Mouse (Mus musculus) spleen, postnatal 4 days (tissue): Measurements from ENCODE around the gene Taf10.

Source experiments
- DNase-seq, 2 experiments: peaks; one replicate each; pipeline ENCODE4 v3.0.0; 2022; ENCODE audit warnings: low spot score in 2 of 2

The Taf10 gene

DNA sequence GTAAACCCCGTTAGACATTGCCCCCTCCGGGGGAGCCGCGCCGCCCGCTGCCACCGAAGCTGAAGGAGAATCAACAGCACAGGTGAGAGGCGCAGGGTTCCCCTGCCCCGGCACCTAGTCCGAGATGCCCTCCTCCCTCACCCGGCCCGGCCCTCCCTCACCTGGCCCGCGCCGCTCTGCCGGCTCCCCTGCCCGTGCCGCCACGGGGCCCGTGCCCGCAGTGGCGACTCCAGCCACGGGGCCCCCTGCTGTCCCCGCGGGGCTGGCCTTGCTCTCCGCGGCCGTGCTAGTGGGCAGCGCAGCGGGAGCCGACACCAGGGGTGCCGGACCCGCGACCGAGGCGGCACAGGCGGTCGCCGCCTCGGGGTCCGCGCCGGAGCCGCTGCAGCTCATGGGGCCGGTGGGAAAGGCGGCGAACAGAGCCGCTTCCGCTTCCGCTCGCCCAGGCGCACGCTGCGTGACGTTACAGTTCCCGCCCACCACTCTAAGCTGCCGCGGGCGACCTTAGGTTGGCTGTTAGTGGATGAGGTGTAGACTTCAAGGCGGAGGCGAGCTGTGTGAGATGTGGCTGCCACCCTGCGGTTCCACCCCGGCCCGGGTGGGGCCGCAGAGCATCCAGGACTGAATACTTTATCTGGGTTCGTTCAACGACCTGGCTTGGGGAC, at the start of gene Taf10:
Gene Taf10, minus strand, starts transcription at position 436 of the 665 bp plus-strand sequence.
- DNase-seq, result peak; percentile 88 to 93

DNA sequence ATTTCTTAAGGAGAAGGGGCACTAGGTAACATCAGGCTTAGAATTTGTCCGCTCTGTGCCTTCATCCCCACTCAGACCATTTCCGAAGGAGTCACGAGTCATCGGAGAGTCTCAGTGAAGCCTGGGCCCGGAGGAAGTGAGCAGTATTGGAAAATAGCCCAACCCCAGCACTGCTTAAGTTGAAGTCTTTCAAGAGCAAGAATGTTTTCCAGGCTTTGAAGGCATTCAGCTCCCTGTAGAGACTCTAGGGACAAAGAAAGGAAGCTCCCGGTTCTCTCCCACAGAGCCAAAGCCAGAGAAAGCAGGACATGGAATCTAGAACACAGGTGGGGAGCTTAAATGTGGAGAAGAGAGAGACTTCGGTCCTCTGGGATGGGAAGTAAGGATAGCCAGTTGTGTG, 49.5 kb upstream of the Taf10 start:
- no peak for DNase-seq

DNA sequence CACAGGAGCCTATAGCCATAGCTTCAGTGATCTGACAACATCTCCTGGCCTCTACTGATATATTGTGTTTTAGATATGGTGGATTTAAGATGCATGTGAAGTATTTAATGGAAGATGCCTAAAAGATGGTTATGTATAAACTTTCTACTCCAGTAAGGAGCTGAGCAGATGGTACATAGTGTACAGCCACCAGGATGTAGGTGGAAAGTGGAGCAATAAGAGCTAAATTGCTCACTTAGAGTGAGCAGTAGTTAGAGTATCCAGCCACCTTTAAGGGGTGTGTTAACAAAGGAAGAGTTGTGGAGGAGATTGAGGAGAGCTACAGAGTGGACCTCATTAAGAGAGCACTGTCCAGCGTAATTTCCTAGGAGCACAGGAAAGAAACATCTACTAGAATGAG, 47.0 kb upstream of the Taf10 start:
- no peak for DNase-seq

DNA sequence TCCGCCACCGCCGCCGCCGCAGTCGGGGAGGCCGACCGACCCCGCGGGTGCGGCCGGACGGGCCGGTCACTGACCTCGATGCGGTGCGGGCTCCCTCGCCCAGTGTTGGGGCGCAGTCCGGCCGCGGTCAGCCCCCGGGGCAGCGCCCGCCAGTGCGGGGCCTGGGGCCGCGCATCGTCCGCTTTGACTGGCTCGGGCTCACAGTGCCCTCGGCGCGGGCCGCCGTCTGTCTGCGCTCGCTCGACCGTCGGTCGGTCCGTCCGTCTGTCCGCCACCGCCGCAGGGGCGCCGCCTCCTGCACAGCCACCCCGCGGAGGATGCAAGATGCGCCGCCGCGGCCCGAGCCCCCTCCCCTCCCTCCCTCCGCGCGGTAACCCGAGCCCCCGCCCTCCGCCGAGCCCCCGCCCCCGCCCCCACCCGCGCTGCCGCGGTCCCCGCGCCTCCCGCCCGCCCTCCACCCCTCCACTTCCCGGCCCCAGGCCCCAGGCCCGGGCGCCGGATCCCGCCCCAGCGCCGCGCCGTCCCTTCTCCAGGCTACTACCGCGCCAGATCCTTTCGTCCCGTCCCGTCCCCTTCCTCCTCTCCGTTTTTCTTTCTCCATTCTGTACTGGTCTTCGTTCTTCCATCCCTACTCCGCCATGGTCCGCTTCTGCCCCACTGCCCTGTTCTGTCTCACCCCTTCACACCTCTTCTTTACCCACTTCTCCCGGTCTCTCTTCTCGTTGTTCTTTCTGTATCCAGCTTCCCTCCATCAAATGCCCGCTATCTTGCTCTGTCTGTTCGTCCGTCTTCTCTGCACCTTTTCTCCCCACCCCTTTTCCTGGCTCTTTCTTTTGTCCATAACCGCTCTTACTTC, 43.4 kb upstream of the Taf10 start, which contains the start of gene Dchs1:
Gene Dchs1, minus strand, starts transcription at position 370 of the 856 bp plus-strand sequence.
- DNase-seq, result no peak

DNA sequence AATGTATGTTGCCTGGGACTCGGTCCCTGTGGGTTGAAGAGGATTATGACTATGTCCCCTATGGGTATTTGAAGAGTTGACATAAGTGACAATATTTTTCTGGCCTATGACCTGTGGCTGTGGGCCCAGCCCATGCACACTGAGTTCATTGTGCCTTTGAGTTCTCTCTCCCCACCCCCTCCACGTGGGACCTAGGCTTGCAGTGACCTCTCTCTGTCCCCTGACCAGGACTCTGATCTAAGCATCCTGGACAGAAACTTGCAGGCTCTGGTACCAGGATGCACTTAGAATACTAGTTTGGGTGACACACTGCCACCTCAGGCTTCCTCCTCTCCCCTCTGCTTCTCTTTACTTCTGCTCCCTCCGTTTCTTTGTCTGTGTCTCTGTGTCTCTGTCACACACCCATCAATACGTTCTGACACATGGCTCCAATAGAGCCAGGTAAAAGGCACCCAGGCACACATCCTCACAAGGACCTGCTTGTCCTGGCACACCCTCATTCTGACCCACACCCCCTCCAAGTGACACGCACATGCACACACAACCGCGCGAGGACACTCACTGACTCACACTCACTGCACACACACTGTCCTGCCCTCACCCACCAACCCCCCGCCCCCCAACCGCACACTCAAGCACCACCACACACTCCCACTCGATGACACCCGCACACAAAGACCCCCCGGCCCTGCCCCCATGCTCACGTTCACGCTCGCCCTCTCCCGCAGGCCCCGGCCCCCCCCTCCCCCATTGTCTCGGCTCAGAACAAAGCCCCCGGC, 42.5 kb upstream of the Taf10 start:
- no peak for DNase-seq

DNA sequence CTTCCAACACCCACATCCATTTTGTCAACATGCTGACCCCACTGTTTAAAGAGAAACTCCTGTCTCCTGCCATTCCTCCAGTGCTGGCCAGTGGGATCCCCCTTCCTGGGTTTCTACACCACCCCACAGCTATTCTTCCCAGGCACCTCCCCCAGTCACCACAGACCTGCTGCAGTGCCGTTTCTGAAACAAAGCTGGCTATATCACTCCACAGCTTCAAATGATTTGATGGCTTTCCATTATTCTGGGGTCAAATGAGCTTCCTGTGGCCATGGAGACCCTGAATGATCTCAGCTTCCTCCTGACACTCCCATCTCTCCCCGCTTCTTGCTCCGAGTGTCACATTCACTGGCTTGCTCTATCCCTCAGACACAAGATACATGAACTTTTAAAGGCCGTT, 40.4 kb upstream of the Taf10 start:
- no peak for DNase-seq

DNA sequence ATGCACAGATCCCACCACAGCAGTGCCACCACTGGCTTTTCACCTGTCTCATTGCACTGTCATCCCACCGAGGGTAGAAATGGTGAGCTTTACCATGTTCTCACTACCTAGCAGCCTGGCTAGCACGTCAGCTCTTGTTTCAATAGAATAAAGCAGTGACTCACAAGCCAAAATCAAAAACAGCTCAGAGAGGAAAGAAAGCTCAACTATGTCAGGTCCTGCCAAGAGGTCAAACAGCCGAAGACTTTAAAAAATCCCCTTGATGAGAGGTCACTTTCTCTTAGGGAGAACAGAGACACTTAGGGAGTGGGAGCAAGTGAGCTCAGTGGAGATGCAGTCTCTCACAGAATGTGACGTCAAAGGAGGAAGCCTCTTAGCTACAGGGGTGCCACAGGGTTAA, 39.7 kb upstream of the Taf10 start:
- DNase-seq, result no peak

DNA sequence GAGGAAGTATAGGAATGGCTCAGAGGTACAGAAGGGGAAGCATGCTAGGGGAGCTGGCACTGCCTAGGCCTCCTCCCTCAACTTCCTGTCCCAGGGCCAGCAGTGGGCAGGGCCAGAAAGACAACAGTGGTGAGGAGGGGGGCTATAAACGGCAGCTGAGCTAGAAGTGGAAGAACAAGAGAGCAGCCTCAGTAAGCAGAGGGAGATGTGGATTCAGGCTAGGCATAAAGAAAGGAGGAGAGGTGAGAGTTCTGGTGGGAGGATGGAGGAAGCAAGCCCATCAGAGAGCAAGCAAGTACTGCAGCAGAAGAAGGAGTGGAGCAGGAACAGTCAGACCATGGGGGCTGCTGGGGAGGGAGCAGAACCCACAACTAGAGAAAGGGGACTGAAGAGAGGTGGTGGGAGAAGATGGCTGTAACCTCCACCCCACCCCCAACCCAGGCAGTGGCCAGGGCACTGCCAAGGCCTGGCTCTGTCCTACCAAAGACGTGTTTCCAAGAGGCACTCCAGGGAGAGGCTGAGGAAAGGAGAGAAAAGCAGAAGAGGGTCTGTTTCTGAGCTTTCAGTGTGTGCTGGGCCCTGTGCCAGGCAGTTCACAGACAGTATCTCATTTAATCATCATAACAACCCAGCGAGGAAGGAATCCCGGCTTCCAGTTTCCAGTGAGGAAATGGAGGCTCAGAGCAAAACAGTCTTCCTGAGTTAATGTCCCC, 34.5 kb upstream of the Taf10 start:
- DNase-seq, result no peak

DNA sequence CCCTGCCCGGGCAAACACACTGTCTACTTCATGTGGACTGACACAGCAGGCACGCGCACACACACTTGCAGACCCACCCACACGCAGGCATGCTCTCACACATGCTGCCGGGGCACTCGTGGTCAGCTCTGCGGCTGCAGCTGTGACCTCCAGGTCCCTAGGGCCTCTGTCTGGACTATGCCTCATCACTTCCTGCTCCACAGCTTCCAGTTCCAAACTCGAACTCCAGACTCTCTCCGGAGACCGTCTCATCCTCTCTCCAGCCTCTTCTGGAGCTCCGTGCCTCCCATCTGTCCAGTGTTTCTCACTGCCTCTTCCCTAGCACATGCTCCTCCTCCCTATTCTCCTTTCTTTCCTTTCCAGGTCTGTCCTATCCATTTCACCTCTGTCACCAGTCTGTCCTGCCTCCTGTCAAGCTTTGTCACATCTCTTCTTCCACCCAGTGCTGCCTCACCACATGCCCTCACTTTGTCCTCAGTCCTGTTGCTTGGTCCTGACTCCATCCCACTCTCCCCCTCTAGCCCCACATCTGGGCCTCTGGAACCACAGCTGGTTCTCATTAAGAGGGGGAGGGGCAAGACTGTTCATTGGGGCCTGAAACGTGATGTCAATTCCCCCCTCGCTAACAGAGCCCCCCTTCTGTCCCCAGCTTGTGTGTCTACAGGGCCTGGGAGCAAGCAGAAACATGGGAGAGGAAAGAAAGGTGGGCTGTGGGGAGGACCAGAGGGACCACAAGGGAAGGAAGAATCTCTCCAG, 33.8 kb upstream of the Taf10 start:
- DNase-seq, result no peak

DNA sequence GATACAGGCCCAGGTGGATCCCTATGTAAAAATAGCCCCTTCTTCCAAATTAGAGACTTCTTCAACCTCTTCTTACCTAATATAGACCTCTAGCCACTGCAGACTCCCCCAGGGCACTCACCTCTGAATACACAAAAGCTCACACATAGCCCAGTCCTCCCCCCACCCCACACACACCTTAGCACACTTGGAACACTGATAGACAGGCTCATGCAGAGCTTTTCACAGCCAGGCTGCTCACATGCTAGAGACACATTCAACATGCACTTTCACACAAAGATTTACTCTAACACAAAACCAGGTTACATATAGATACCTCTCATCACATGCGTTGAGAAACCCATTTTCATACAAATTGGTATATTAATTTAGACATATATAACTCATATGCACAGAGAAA, 33.2 kb upstream of the Taf10 start:
- DNase-seq, result no peak

DNA sequence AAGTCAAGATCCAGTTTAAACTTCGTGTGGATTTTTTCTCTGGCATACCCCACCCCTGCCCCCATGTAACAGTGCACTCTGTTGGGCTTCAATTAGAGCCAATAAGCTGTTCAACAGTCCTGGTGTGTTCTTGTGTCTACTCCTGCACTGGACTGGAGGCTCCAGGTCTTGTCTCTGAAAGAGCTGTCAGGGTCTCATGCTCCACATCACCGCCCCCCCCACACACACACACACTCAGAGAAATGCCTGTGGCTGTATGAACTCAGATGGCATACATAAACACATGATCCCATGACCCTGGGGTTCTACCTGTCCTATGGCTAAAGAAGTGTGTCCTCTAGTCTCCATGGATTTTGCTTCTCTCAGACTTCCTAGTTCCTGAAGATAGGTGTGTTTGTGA, 31.9 kb upstream of the Taf10 start:
- no peak for DNase-seq

DNA sequence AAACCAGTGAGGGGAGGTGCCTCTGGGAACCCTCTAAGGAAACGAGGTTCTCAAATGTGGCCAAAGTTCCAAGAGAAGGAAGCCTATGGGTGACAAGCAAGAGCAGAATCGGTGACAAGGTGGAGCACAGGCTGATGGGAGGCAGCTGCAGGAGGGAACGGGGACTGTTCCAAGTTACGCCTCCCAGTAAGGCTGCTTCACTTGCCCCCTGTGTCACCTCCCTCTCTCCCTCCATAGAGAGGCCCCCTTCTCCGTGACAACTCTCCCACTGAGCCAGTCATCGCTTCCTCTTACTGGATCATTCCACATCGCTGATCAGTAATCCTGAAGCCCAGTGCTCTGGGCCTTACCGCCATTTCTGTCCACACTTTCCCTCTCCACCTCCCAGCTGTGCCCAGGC, 30.5 kb upstream of the Taf10 start:
- DNase-seq, result no peak

DNA sequence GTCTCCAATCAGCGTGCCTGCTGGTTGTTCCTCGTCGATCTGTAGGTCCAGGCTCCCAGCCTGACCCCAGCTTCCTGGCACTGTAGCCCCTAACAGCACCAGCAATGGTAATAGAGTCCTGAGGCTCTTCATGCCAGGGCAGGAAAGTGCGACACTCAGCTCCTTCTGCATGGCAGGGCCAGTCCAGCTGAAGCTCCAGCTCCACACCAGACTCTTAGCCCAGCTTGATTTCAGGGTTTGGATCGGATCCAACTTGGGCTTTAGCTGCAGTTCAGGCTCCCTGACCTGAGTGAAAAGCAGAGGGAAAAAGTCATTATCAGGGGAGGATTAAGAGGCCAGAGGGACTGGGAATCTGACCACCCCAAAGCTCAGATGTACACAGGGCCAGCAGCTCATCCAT, 28.9 kb upstream of the Taf10 start:
- no peak for DNase-seq

DNA sequence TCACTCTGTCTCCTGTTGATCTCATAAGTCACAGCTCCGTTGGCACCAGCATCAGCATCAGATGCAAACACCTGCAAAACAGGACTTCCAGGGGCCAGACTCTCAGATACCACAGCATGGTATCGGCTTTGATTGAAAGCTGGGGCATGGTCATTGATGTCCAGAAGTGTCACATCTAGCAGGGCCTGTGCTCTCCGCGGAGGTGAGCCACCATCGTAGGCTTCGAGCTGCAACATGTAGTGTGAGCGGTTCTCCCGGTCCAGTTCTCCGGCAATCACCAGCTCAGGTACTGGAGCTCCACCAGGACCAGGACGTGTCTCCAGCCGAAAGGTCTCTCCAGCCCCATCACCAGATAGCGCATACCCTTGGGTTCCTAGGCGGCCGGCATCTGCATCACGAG, 28.2 kb upstream of the Taf10 start:
- DNase-seq, result no peak

DNA sequence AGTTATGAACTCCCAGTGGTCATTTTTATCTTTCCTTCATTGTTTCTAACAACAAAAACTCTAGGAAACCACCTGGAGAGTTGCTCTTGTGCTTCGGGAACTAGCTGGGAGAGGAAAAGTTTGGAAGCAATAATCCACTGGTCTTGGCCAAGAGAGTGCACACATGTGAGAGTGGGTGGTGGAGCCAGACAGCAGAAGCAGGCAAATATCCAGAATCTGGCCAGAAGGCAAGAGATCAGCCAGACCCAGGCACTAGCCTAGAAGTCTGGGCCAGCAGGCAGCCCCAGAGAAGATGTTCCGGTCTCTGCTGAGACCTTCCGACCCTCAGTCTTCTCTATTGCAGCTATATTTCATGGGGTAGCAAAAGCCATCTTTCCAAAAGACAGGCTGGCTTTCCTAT, 25.8 kb upstream of the Taf10 start:
- no peak for DNase-seq

DNA sequence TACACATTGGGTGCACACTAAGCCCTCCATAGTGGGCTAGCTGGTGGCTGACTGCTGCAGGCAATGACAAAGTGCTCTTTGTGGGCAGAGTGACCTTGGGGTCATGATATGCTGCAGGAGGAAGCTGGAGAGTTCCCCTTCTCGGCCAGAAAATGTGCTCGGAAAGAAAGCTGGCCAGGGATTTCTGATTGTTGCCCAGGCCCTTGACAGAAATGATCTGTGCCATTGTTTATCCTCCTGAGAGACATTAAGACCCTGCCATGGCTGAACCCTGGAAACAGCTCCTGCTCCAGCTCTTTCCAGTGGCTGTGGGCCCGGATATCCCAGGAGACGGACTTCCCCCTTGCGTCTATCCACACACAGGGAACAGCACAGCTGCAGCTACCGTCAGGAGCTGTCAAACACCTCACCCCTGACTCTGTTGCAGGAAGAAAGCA, 23.6 kb upstream of the Taf10 start:
- no peak for DNase-seq

DNA sequence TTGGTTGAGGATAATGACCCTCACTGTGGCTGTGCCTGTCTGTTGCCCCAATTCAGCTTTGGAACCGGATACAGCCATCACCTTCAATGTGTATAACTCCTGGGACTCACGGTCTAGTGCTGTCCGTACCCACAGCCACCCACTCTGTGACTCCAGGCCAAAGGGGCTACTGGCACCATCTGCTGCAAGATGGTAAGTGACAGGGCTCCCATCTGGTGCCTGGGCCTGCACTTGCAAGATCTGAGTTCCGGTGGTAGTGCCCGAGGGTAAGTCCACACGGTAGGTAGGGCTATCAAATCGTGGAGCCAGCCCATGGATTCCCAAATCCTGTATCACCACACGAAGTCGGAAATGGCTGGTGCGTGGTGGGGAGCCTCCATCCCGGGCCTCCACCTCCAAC, 20.2 kb upstream of the Taf10 start:
- no peak for DNase-seq

DNA sequence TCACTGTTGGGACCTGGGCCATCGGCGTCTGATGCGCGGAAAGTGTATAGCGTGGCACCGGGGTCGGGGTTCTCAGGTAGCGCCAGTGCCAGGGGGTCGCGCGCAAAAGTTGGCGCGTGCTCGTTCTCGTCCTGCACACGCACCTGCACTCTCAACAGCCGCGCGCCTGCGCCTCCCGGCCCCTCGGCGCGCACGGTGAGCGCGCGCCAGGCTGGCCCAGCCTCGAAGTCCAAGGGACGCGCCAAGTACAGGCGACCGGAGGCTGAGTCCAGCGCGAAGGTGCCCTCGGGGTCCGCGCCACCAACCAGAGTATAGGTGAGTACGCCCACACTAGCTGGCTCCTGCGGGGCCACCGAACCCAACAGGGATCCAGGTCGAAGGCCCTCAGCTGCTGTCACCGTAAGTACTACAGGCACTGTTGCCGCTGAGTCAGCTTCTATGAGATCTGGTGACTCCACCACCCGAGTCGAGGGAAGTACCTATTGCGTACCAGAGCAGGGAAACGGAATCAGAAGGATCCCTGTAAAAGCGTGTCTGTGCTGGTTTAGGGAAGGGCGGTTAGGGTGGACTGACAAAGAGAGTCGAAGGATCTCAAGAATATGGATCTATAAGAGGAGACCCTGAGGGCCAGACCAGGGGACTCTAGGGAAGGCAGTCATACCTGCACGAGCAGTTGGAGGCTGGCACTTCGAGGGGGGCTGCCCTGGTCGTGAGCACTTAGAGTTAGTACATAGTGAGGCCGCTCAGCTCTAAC, 18.5 kb upstream of the Taf10 start:
- DNase-seq, result no peak

DNA sequence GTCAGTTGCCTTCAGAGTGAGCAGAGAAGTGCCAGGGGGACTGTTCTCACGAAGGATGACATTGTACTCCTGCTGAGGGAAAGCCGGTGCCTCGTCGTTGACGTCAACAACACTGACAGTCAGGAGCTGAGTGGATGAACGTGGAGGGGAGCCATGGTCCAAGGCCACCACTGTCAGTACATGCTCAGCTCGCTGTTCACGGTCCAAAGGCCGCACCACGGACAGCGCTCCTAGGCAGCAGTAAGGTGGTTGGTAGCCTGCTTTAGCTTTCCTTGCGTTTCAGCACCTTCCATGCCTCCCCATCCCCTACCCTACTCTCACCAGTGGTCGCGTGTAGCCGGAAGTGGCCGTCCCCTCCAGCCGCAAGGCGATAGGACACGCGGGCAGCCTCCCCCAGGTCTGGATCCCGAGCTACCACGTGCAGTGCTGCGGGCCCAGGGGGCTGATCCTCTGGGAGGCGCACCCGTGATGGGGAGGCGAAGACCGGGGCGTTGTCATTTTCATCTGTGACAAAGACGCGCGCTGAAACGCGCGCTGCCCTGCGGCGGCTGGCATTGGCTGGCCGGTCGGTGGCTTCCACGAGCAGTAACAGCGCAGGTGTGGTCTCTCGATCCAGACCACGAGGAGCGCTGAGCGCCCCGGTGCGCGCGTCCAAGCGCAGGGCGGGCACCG, 17.8 kb upstream of the Taf10 start:
- DNase-seq, result no peak

DNA sequence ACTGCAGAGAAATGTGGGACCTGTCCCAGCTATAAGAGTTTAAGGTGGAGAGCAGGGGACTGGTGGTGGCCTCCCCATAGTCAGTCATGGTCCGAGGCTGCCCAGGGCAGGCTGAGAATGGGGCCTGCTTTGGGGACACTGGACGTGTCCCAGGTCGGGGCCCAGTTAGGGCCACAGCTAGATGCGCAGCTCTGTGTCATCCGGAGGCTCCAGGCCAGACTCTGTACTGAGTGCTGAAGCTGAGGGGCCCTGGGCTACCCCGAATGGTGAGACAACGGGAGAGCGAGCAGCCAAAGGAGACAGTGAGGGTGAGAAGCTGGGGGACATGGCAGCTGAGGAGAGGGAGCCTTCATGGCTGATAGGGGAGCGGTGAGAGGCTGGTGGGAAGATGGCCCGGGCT, 9.1 kb upstream of the Taf10 start:
- no peak for DNase-seq
